Mouse (Mus musculus) megakaryocyte progenitor cell, adult 5-6 weeks (primary cell): Measurements from ENCODE around the gene Arhgap18. TPM values are rescaled to one million over a fixed set of nuclear protein-coding genes. Genes with fewer than 3 reads are reported as not detected.

Source experiments
- ATAC-seq: replicated peaks from 2 replicates; pipeline ENCODE4 v1.8.0; 2016; ENCODE audit warnings: mild to moderate bottlenecking, moderate TSS enrichment, inconsistent platforms; ENCODE audit not compliant: poor library complexity
- total RNA-seq, 2 experiments: library from RNA; stranded (forward) in 1 of 2; stranded (reverse) in 1 of 2; fragments of 157-497, 149-512 nt in 1 of 2; fragments of 200-1000 nt in 1 of 2; gene quantifications; 2 replicates each; pipeline versions ENCODE4 v1.2.3 to v1.2.4; 2015 to 2017

Arhgap18 gene
- total RNA-seq (2015) (23.7 and 34.6 TPM in 2 replicates), total RNA-seq (2017) (36.9 and 39.7 TPM in 2 replicates)

GRCm38 (mm10) chr10:26752929-26753567 is at the start of gene Arhgap18:
TSS of gene Arhgap18 (plus strand) at chr10:26753421.
- ATAC-seq, result peak; percentile 62

- ATAC-seq, result no peak
Observed at GRCm38 (mm10) chr10:26710458-26711011, 42.7 kb upstream of the Arhgap18 start.

GRCm38 (mm10) chr10:26711068-26711467 is 42.2 kb upstream of the Arhgap18 start:
- peak; percentile 90 for ATAC-seq

GRCm38 (mm10) chr10:26713986-26714385 is 39.2 kb upstream of the Arhgap18 start:
- ATAC-seq, result no peak

- 0 out of 2 replicates have a peak, but pooled peaks have one; percentile 37 for ATAC-seq
Observed at GRCm38 (mm10) chr10:26724704-26725103, 28.5 kb upstream of the Arhgap18 start.

- peak; percentile 80 for ATAC-seq
Observed at GRCm38 (mm10) chr10:26725255-26725654, 28.0 kb upstream of the Arhgap18 start.

- peak; percentile 47 for ATAC-seq
Observed at GRCm38 (mm10) chr10:26750827-26751226, 2.4 kb upstream of the Arhgap18 start.

GRCm38 (mm10) chr10:26752064-26752928 is 925 bp upstream of the Arhgap18 start:
- peak; percentile 72 for ATAC-seq

- ATAC-seq, result peak; percentile 55
Observed at GRCm38 (mm10) chr10:26754006-26754405, 785 bp downstream of the Arhgap18 start.

GRCm38 (mm10) chr10:26757231-26757630 is 4.0 kb downstream of the Arhgap18 start:
- ATAC-seq, result no peak

- ATAC-seq, result no peak
Observed at GRCm38 (mm10) chr10:26759469-26759868, 6.2 kb downstream of the Arhgap18 start.

- no peak for ATAC-seq
Observed at GRCm38 (mm10) chr10:26761103-26761502, 7.9 kb downstream of the Arhgap18 start.

GRCm38 (mm10) chr10:26761991-26762903 is 9.0 kb downstream of the Arhgap18 start:
- ATAC-seq, result no peak

- ATAC-seq, result no peak
Observed at GRCm38 (mm10) chr10:26767196-26767595, 14.0 kb downstream of the Arhgap18 start.

GRCm38 (mm10) chr10:26768943-26769342 is 15.7 kb downstream of the Arhgap18 start:
- no peak for ATAC-seq

- ATAC-seq, result peak; percentile 17; the same call in 1 of the 2 replicates
Observed at GRCm38 (mm10) chr10:26770035-26770434, 16.8 kb downstream of the Arhgap18 start.

GRCm38 (mm10) chr10:26771938-26772623 is 18.9 kb downstream of the Arhgap18 start:
- ATAC-seq, result peak; percentile 81

- ATAC-seq, result peak; percentile 27
Observed at GRCm38 (mm10) chr10:26772624-26773540, 19.7 kb downstream of the Arhgap18 start.

GRCm38 (mm10) chr10:26773541-26773940 is 20.3 kb downstream of the Arhgap18 start:
- no peak for ATAC-seq
